ENCODE assay signal across 11 mouse cellular contexts in genomic region chr10:66865010-66865582, GRCm38 (mm10).
DNase-seq lines count a peak whose midpoint lies in the region; ATAC-seq lines count a peak whose summit lies in the region.
"Had no signal": no experiment of that assay in that cellular context is flagged by ENCODE, and none has a peak within 500 bp of the region (broad histone marks: within the 10 kb centered on the region; RNA-seq: fewer than 3 reads in every experiment).

No protein-coding gene starts in this region.

- H3K9me3 ChIP-seq in kidney, embryonic 16.5 days (ENCODE audit: low read length), result no peaks in the 10 kb centered on the region
- H3K9me3 ChIP-seq in hindbrain, embryonic 14.5 days (ENCODE audit: control insufficient read depth, low read length), result no peaks in the 10 kb centered on the region
- H3K9me3 ChIP-seq: hindbrain, embryonic 10.5 days had no signal

- 49% methylated on average over 10 of the region's 10 CpGs for WGBS in kidney, embryonic 16.5 days
- 86% methylated on average over 10 of the region's 10 CpGs for WGBS in hindbrain, embryonic 14.5 days

- DNase-seq in kidney, adult 9 months, result peak; percentile 10
- no peak for DNase-seq in kidney, adult 18-20 months
- DNase-seq in T-cell, adult 2 months (ENCODE audit: low spot score), result peak; percentile 20
- peak; percentile 33 for DNase-seq in splenic B cell, adult 2 months (ENCODE audit: low read depth, low spot score)
- no peak for DNase-seq in ovary, postnatal 36 days (ENCODE audit: low spot score)
- no peak for DNase-seq in cerebellum, postnatal 25 days
- no peak for DNase-seq in hindbrain, embryonic 14.5 days (ENCODE audit: low spot score)

- H3K9ac ChIP-seq in kidney, embryonic 16.5 days (replicated peaks; ENCODE audit: low read length), result no peak overlapping the region
- H3K9ac ChIP-seq in hindbrain, embryonic 14.5 days, result no peak overlapping the region
- H3K9ac ChIP-seq: forebrain, postnatal 0 days had no signal

- no peak overlapping the region for H3K4me3 ChIP-seq in kidney, embryonic 16.5 days (ENCODE audit: low read length)
- H3K4me3 ChIP-seq in hindbrain, embryonic 14.5 days (replicated peaks; ENCODE audit: low read length), result no peak overlapping the region
- H3K4me3 ChIP-seq: hindbrain, embryonic 10.5 days; left cerebral cortex, adult 2 months had no signal

- ATAC-seq in kidney, embryonic 16.5 days (ENCODE audit: low FRiP score, low TSS enrichment), result no peak
- no peak for ATAC-seq in hindbrain, embryonic 14.5 days (ENCODE audit: low FRiP score)

- H3K27ac ChIP-seq in kidney, embryonic 16.5 days (ENCODE audit: low read length), result peak overlapping the region; percentile 73; the same call in 1 of the 2 replicates
- no peak overlapping the region for H3K27ac ChIP-seq in hindbrain, embryonic 14.5 days
- H3K27ac ChIP-seq: left cerebral cortex, adult 2 months had no signal

- H3K27me3 ChIP-seq in kidney, embryonic 16.5 days (ENCODE audit: insufficient read depth, low read length), result no peaks in the 10 kb centered on the region
- no peaks in the 10 kb centered on the region for H3K27me3 ChIP-seq in splenic B cell, adult 2 months (ENCODE audit: control insufficient read depth, insufficient read depth, low read length, poor library complexity, severe bottlenecking)
- no peaks in the 10 kb centered on the region for H3K27me3 ChIP-seq in hindbrain, embryonic 14.5 days (ENCODE audit: control insufficient read depth, insufficient read depth, low read length)

- peaks cover 8% of the 10 kb centered on the region; the same call in 1 of the 2 replicates for H3K4me1 ChIP-seq in kidney, embryonic 16.5 days (ENCODE audit: insufficient read depth, low read length)
- no peaks in the 10 kb centered on the region for H3K4me1 ChIP-seq in hindbrain, embryonic 14.5 days (replicated peaks; ENCODE audit: control insufficient read depth, insufficient read depth, low read length)

- no peaks in the 10 kb centered on the region for H3K36me3 ChIP-seq in kidney, embryonic 16.5 days (ENCODE audit: insufficient read depth, low read length)
- H3K36me3 ChIP-seq in splenic B cell, adult 2 months (ENCODE audit: control insufficient read depth, insufficient read depth, low read length, poor library complexity, severe bottlenecking), result no peaks in the 10 kb centered on the region
- no peaks in the 10 kb centered on the region for H3K36me3 ChIP-seq in hindbrain, embryonic 14.5 days (replicated peaks; ENCODE audit: control insufficient read depth, insufficient read depth)
- H3K36me3 ChIP-seq: hindbrain, embryonic 10.5 days had no signal

- no peak overlapping the region for H3K4me2 ChIP-seq in kidney, embryonic 16.5 days (replicated peaks; ENCODE audit: low read depth, low read length)
- no peak overlapping the region for H3K4me2 ChIP-seq in hindbrain, embryonic 14.5 days (replicated peaks)

Comparison
In these comparisons a context has a peak if more than half of its experiments do, and no peak if none do; other contexts are left out.
1. DNase-seq: peak in kidney, adult 9 months (single experiment), T-cell, adult 2 months (single experiment) and splenic B cell, adult 2 months (single experiment); none in kidney, adult 18-20 months (single experiment), ovary, postnatal 36 days (single experiment), cerebellum, postnatal 25 days (0 of 2) and hindbrain, embryonic 14.5 days (single experiment).